Mouse (Mus musculus) testis, adult 2 months (tissue): ENCODE data around the gene BC030499. TPM values are rescaled to one million over a fixed set of nuclear protein-coding genes. Genes with fewer than 3 reads are reported as not detected.

Source experiments
- H3K27ac ChIP-seq: fragments of 200-500 bp; 2 replicates; pipeline ENCODE4 v1.5.1; 2012; ENCODE audit warnings: low read depth, low read length; ENCODE audit not compliant: control insufficient read depth, insufficient read depth
- H3K27me3 ChIP-seq: fragments of 200-500 bp; 2 replicates; pipeline ENCODE4 v1.6.1; 2012; ENCODE audit warnings: mild to moderate bottlenecking, low read length, moderate library complexity; ENCODE audit not compliant: control insufficient read depth, insufficient read depth
- H3K36me3 ChIP-seq: fragments of 200-500 bp; 2 replicates; pipeline ENCODE4 v1.6.1; 2012; ENCODE audit warnings: mild to moderate bottlenecking, low read length; ENCODE audit not compliant: control insufficient read depth, insufficient read depth
- H3K4me1 ChIP-seq: fragments of 200-500 bp; 2 replicates; pipeline ENCODE4 v1.6.1; 2012; ENCODE audit warnings: low read length; ENCODE audit not compliant: control insufficient read depth, insufficient read depth
- H3K4me3 ChIP-seq: fragments of 200-500 bp; 2 replicates; pipeline ENCODE4 v1.5.1; 2012; ENCODE audit warnings: low read depth, mild to moderate bottlenecking, low read length, moderate library complexity, mixed read lengths; ENCODE audit not compliant: control insufficient read depth
- CTCF ChIP-seq: fragments of 200-500 bp; IDR thresholded peaks from 2 replicates; pipeline ENCODE4 v1.5.1; 2012; ENCODE audit warnings: low read depth, mild to moderate bottlenecking, inconsistent platforms, low read length, moderate library complexity; ENCODE audit not compliant: control insufficient read depth, insufficient read depth, insufficient replicate concordance
- POLR2A ChIP-seq: fragments of 200-500 bp; IDR thresholded peaks from 2 replicates; pipeline ENCODE4 v1.6.1; 2012; ENCODE audit warnings: low read depth, mild to moderate bottlenecking, inconsistent platforms, low read length, moderate library complexity; ENCODE audit not compliant: control insufficient read depth
- polyA plus RNA-seq: library from polyadenylated mRNA; depleted of rRNA; stranded (reverse); fragments of >200 nt; gene quantifications from 2 replicates; pipeline ENCODE4 v1.2.3, GENCODE M21; 2012

Gene BC030499
- polyA plus RNA-seq, 1 experiment = 0.28 TPM

DNA sequence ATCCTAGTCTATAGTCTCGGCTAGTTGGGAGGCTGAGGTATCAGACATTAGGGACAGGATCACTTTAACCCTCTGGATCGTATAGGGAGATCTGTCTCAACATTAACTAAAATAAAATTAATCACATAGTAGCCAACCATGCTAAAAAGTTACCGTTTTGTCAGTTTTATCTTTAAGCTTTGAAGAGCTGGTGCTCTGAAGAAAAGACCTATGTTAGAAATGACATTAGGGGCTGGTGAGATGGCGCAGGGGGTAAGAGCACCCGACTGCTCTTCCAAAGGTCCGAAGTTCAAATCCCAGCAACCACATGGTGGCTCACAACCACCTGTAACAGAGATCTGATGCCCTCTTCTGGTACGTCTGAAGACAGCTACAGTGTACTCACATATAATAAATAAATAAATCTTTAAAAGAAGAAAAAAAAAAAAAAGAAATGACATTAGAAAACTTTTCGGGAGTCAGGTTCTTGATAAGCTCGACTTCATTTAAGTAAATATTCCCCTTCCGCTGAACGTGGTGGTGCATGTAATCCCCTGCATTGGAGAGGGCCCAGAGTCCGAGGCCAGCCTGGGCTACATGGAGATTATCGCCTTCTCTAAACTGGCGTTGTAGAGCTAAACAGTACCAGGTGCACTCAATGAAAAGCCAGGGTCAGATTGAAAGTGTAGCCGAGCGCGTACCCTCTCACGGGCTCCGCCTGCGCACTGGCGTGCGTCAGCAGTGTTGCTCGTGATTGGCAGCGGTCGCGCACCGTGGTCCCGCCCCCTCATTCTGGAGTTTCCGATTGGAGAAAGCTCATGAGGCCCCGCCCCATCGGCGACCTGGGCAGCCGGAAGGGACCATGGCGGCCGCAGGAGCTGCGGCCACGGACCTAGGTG, 37.2 kb downstream of the BC030499 start, which contains the start of gene Pigs:
TSS of gene Pigs (plus strand) at position 782 of the 878 bp plus-strand sequence.
- peak within 1 kb of the TSS; percentile 65; the same call in 1 of the 2 replicates for H3K27ac ChIP-seq
- H3K4me3 ChIP-seq = peak within 1 kb of the TSS; percentile 92
- no peak for TF ChIP-seq CTCF
- peak; percentile 85 for TF ChIP-seq POLR2A
- no peaks in the 10 kb centered on the region for H3K36me3 ChIP-seq
- peaks cover 6% of the 10 kb centered on the region for H3K4me1 ChIP-seq
- H3K27me3 ChIP-seq = no peaks in the 10 kb centered on the region

DNA sequence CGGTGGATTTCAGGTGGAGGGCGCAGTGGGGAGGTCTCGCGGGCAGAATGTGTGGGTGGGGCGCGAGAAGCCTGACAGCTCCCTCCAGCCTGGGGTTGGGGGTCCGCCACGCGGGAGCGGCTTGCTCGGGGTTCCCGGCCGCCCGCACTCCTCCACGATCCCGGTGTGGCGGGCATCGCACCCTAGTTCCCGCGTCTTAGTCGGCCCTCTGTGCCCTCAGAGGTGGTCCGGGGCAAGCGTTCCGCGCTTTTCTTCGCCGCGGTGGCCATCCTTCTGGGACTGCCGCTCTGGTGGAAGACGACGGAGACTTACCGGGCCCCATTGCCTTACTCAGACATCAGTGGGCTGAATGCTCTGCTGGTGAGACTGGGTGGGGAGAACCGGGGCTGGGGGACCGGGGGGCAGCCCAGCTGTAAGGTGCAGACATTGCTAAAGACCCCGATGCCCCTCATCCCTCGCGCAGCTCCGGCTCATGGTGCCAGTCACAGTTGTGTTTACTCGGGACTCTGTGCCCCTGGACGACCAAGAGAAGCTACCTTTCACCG, 37.9 kb downstream of the BC030499 start:
- H3K4me1 ChIP-seq = peaks cover 4% of the 10 kb centered on the region
- no peaks in the 10 kb centered on the region for H3K36me3 ChIP-seq
- no peaks in the 10 kb centered on the region for H3K27me3 ChIP-seq
- TF ChIP-seq CTCF = no peak
- TF ChIP-seq POLR2A = no peak
- H3K4me3 ChIP-seq = peak overlapping the region; percentile 92
- peak overlapping the region; percentile 65; the same call in 1 of the 2 replicates for H3K27ac ChIP-seq

DNA sequence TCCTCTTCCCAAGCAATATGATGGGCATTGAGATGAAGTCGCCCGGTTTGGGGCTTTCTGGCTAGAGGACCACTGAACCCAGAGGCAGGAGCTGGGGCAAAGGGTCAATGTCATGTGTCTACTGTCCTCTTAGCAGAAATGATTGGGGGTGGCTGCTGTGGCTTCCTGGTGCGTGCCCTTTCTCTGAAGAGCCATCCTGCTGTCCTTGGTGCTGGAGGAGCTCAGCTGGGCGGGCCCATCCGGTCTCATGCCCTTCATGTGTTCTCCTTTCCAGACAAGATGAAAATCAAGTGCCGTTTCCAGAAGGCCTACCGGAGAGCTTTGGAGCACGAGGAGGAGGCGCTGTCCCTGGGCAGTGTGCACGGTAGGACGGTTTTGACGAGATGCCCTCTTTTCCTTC, 42.0 kb downstream of the BC030499 start:
- no peak overlapping the region for H3K27ac ChIP-seq
- H3K4me1 ChIP-seq = peaks cover 4% of the 10 kb centered on the region
- TF ChIP-seq CTCF (no peak), POLR2A (no peak)
- no peaks in the 10 kb centered on the region for H3K36me3 ChIP-seq
- no peak overlapping the region for H3K4me3 ChIP-seq
- H3K27me3 ChIP-seq = no peaks in the 10 kb centered on the region

DNA sequence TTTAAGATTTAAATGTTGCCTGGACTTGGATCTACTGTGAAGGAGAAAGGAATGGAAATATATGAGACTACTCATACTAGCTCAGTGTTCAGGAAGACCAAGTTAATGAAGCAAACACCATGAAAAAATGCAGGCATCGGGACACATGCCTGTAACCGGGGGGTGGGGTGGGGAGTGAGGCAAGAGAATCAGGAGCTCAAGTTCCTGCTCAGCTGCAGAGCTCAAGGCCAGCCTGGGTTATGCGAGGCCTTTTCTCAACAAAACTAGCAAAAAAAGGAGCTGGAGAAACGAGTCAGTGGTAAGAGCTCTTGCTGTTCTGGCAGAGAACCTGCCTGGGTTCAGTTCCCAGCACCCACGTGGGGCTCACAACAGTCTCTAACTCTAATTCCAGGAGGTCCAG, 43.4 kb downstream of the BC030499 start:
- H3K36me3 ChIP-seq = no peaks in the 10 kb centered on the region; the same call in 1 of the 2 replicates
- peaks cover 2% of the 10 kb centered on the region for H3K4me1 ChIP-seq
- TF ChIP-seq CTCF (no peak), POLR2A (no peak)
- no peaks in the 10 kb centered on the region for H3K27me3 ChIP-seq
- H3K4me3 ChIP-seq = no peak overlapping the region
- H3K27ac ChIP-seq = no peak overlapping the region

DNA sequence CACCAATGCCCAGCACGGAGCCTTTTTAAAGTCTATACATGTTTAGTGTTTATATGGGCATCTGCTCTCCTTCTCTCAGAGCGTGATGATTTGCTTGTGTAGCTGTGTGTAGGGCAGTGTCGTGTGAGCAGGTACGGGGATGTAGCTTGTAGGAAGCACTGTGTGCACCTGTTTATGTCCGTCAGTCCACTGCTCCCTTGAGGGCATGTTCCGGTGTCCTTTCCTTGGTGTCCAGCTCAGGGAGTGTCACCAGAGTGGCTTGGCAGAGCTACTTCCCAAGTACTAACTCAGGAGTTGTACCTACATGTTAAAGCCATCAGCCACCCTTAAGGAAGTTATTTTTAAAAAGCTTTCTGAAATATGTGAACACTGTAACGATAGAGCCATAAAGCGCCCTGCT, 46.4 kb downstream of the BC030499 start:
- no peak overlapping the region for H3K27ac ChIP-seq
- TF ChIP-seq POLR2A (no peak), CTCF (no peak)
- H3K27me3 ChIP-seq = no peaks in the 10 kb centered on the region
- no peaks in the 10 kb centered on the region for H3K4me1 ChIP-seq
- H3K4me3 ChIP-seq = no peak overlapping the region
- H3K36me3 ChIP-seq = no peaks in the 10 kb centered on the region; the same call in 1 of the 2 replicates

DNA sequence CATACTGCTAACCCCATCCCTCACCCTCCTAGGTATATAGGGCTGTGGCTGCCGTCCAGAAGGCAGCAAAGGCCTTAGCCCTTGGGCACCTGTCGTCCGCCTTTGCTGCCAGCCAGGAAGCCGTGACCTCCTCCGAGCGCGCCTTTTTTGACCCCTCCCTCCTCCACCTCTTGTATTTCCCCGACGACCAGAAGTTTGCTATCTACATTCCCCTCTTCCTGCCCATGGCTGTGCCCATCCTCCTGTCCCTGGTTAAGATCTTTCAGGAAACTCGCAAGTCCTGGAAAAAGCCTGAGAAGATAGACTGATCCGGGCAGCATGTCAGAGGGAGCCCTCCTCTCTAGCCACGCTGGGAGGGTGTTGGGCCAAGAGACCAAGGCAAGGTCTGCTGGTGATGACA, 51.1 kb downstream of the BC030499 start:
- no peak for TF ChIP-seq POLR2A
- TF ChIP-seq CTCF = no peak
- Histone ChIP-seq H3K27me3 (no peaks in the 10 kb centered on the region), H3K4me1 (peaks cover 11% of the 10 kb centered on the region), H3K36me3 (no peaks in the 10 kb centered on the region; the same call in 1 of the 2 replicates), H3K27ac (no peak overlapping the region), H3K4me3 (no peak overlapping the region)

DNA sequence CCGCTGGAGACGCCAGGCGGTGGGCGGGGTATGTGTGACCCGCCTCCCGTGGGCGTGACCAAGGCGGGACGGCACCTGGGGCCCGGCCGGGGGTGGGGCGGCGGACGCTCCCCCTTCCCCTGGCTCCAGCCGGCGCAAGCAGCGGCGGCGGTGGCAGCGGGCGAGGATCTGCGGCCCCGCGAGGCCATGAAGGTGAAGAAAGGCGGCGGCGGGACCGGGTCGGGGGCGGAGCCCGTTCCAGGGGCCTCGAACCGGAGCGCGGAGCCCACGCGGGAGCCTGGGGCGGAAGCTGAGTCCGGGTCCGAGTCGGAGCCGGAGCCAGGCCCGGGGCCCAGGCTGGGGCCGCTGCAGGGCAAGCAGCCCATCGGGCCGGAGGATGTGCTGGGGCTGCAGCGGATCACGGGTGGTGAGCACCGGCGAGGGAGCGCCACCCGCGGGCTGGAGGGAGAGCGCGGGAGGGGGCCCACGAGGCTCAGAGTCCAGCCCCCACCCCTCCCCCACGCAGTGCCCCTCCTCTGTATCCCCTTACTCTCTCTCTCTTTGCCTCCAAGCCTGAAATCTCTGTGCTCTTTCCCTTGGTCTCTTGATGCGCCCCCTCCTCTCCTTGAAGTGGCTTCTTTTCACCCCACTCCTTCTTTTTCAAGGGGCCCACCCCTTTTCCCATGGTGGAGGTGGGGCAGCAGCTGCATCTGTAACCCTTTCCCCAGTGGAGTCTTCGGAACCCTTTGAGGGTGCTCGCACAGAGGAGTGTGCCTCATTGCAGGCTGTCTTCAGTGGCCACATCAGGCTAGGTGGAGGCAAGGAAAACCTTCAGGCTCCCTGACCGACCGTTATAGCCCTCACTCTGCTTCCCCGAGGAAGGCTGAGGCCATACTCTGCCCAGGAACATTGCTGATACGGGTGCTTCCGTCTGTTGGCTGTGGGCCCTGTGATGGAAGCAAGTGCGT, 53.0 kb downstream of the BC030499 start, which contains the start of gene Unc119:
TSS of gene Unc119 (plus strand) at position 102 of the 947 bp plus-strand sequence.
- Histone ChIP-seq H3K27me3 (no peaks in the 10 kb centered on the region), H3K27ac (peak within 1 kb of the TSS; percentile 87), H3K36me3 (no peaks in the 10 kb centered on the region; the same call in 1 of the 2 replicates), H3K4me3 (peak within 1 kb of the TSS; percentile 90), H3K4me1 (peaks cover 13% of the 10 kb centered on the region)
- TF ChIP-seq CTCF = no peak
- TF ChIP-seq POLR2A = peak; percentile 27; the same call in 1 of the 2 replicates
